Mouse (Mus musculus): ENCODE data around the gene Mypop.

The Mypop gene

GRCm38 (mm10) chr7:18990601-18991295 lies at the start of gene Mypop:
TSS of gene Mypop (plus strand) at chr7:18991245.
- in situ Hi-C loops (cut with MboI; ENCODE audit: unreplicated experiment in 2 of 2) = no loop called here

GRCm38 (mm10) chr7:18942376-18942775 lies 48.7 kb upstream of the Mypop start:
- in situ Hi-C loops (cut with MboI; ENCODE audit: unreplicated experiment in 2 of 2) = no loop called here

DNA sequence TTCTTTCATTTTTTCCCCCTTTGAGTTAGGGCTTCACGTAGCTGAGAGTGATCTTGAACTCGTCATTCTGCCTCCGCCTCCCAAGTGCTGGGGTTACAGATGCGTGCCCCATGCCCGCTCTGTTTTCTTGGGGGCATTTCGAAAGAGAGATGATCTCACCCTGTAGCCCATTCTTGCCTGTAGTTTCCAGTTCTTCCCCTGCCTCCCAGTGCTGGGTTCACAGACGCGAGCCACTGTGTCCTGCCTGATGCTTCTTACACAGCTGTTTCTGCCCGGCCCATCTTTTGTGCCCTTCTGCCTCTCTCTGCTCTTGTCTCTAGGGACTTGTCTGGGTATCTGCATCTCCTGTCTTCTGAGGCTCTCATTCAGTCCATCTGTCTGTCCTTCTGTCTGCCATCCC lies 48.2 kb upstream of the Mypop start:
- in situ Hi-C loops (cut with MboI; ENCODE audit: unreplicated experiment in 2 of 2) = no loop called here

DNA sequence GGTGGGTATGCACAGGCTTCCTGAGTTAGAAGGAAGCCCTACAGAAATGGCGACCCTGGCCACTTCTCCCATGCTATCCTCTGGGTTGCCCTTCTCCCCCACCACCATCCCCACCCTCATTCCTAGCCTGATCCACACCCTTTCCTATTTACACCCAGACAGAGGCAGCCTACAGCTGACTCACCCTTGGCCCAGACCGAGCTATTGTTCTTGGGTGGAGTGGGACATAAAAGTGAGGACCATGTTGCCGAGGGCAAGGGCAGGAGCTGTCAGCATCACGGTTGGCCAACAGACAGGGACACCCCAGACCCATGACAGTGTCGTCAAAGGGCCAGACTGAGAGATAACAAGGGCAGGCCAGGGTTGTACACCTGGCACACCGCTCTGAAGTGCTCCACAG lies 42.9 kb upstream of the Mypop start:
- in situ Hi-C loops (cut with MboI; ENCODE audit: unreplicated experiment in 2 of 2) = no loop called here

GRCm38 (mm10) chr7:18949781-18950522 lies 41.1 kb upstream of the Mypop start:
- in situ Hi-C loops (cut with MboI; ENCODE audit: unreplicated experiment in 2 of 2) = no loop called here

DNA sequence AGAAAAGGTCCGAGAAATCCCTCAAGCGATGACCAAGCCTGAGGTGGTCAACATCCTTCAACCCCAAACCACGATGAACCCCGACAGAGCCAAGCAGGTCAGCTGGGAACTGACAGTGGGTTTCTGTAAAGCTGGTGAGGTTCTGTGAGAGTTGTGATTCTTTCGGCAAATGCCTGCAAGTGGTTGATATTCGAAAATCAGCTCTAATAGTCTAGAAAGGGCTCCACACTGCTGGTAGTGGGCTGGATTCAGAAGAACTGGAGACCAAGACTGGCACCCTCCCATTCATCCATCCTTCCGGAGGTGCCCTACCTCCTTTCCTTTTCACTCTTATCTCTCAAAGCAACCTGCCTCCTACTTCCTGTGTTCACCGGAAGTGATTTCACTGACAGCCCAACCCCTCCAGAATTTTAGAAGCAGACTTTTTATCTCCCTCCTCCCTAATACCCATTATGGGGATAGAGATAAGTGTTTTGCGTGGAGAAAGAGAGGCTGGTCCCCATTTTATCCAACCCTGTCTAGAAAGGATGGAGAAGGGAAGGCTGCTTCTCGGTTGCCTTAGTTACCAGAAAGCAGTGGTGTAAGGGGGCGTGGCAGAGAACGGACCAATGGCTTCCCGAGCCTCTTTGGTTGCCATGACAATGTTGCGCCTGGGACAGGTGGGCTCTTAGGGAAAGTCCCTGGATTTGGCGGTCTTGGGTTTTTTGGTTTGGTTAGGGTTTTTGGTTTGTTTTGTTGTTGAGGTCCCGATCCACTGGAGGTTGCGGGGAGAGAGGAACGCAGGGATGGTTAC lies 40.3 kb upstream of the Mypop start:
- in situ Hi-C loops (cut with MboI; ENCODE audit: unreplicated experiment in 2 of 2) = no loop called here

GRCm38 (mm10) chr7:18951397-18951796 lies 39.6 kb upstream of the Mypop start:
- in situ Hi-C loops (cut with MboI; ENCODE audit: unreplicated experiment in 2 of 2) = no loop called here

DNA sequence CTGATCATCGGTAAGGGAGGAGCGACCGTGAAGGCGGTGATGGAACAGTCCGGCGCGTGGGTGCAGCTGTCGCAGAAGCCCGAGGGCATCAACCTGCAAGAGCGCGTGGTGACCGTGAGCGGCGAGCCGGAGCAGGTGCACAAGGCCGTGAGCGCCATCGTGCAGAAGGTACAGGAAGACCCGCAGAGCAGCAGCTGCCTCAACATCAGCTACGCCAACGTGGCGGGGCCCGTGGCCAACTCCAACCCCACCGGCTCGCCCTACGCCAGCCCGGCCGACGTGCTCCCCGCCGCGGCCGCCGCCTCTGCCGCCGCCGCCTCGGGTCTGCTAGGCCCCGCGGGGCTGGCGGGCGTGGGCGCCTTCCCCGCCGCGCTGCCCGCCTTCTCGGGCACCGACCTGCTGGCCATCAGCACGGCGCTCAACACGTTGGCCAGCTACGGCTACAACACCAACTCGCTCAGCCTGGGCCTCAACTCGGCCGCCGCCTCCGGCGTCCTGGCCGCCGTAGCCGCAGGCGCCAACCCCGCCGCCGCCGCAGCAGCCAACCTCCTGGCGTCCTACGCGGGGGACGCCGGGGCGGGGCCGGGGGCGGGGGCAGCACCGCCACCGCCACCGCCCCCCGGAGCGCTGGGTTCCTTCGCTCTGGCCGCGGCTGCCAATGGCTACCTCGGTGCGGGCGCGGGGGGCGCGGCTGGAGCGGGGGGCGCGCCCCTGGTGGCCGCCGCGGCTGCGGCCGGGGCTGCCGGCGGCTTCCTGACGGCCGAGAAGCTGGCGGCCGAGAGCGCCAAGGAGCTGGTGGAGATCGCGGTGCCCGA lies 33.3 kb upstream of the Mypop start:
- in situ Hi-C loops (cut with MboI; ENCODE audit: unreplicated experiment in 2 of 2) = no loop called here

DNA sequence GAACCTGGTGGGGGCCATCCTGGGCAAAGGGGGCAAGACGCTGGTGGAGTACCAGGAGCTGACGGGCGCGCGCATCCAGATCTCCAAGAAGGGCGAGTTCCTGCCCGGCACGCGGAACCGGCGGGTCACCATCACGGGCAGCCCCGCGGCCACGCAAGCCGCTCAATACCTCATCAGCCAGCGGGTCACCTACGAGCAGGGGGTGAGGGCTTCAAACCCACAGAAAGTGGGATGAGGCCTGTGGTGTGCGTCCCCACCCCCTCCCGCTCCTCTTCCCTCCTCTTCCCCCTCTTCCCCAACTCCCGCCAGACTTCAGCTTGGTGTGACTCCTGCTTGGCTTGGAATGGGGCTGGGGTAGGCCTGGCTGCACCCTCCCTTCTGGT lies 32.7 kb upstream of the Mypop start:
- in situ Hi-C loops (cut with MboI; ENCODE audit: unreplicated experiment in 2 of 2) = no loop called here

- in situ Hi-C loops (cut with MboI; ENCODE audit: unreplicated experiment in 2 of 2) = no loop called here
Observed at GRCm38 (mm10) chr7:18959446-18959845, 31.6 kb upstream of the Mypop start.

DNA sequence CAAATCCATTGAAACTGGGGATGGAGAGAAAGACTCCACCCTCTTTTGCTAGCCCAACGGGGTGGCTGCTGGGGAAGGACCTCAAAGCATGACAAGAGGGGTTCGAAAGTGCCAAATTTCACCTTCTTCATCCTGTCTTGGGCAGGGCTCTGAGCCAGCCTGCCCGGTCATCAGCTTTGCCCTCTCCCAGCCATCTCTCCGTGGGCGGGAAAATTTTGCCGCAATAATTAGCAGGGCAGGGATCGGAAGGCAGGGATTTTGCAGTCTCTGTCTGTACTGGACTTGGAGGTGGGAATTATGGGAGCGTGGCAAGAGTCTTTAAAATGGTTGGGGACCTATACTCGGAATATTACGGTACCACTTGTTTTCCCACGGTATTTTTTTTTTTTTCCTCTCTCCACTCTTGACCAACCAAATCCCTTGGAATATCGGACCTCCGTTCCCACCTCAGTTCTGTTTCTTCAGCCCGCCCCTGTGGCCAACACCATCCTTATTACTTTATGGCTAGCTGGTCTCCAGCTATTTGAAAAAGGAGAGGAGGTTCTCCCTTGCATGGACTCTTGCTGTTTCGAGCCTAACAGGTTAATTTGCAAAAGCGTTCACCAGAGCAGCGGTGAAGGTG lies 28.8 kb upstream of the Mypop start:
- in situ Hi-C loops (cut with MboI; ENCODE audit: unreplicated experiment in 2 of 2) = no loop called here

GRCm38 (mm10) chr7:18962795-18963194 lies 28.2 kb upstream of the Mypop start:
- in situ Hi-C loops (cut with MboI; ENCODE audit: unreplicated experiment in 2 of 2) = no loop called here

- in situ Hi-C loops (cut with MboI; ENCODE audit: unreplicated experiment in 2 of 2) = no loop called here
Observed at GRCm38 (mm10) chr7:18963294-18963843, 27.7 kb upstream of the Mypop start.

DNA sequence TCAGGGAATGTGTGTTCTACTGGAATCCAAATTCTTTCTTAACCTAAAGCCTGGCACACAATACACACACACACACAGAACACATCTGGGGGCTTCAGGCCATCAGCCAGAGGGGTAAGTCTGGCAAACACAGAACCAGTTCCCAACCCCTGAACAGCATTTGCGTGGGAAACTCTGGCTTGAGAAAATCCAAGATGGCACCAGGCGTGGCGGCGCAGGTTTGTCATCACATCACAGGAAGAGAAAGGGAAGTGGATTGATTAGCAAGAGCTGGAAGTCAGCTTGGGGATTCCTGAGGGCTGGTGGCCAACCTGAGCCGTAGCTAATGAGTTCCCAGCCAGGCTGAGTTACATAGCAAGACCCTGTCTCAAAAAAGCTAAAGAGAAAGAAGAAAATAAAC lies 25.7 kb upstream of the Mypop start:
- in situ Hi-C loops (cut with MboI; ENCODE audit: unreplicated experiment in 2 of 2) = no loop called here

DNA sequence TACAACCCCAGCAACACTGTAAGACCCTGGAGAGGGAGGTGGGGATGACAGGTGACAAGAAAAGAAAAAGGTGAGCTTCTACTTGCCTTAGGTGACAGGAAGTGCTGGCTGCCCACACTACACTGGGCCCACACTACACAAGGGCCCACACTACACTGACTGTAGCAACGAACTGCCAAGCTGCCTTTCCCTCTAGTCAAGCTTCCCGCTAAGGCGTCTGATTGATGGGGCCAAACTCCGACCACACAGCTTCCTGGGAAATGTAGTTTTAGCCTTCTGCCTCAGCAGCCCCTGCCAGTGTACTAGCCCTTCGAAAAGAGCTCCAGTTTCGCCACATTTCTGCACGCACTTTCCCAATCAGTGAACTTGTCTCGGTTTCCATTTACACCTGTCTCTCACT lies 23.4 kb upstream of the Mypop start:
- in situ Hi-C loops (cut with MboI; ENCODE audit: unreplicated experiment in 2 of 2) = no loop called here

- in situ Hi-C loops (cut with MboI; ENCODE audit: unreplicated experiment in 2 of 2) = no loop called here
Observed at GRCm38 (mm10) chr7:18970956-18971355, 20.1 kb upstream of the Mypop start.

DNA sequence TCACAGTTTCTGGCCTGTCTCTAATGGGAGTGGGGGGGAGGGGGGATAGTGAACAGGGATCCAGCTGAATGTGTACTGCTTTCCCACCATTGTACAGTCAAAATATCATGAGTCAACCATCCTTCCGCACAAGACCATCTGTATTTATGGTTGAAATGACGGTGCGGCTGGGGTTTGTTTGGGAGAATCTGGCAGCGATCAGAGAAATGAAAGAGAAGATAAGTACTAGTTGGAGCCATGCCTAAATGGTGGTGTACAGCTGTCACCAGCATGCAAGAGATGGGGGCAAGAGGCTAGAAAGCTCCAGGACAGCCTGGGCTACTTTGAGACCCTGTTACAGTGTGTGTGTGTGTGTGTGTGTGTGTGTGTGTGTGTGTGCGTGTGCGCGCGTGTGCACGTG lies 12.7 kb upstream of the Mypop start:
- in situ Hi-C loops (cut with MboI; ENCODE audit: unreplicated experiment in 2 of 2) = no loop called here

DNA sequence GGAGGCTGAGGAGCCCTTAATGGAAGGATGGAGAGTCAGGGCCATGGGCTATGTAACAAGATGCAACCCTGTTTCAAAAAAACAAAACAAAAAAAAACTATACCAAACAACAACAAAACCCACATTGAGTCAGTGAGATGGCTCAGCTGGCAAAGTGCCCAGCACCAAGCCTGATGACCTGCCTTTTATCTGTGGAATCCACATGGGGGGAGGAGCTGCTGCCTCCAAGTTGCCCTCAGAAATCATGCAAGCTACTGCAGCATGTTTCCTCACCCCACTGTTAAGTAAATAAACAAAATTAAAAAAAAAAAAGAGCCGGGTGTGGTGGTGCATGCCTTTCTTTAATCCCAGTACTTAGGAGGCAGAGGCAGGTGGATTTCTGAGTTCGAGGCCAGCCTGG lies 4.5 kb upstream of the Mypop start:
- in situ Hi-C loops (cut with MboI; ENCODE audit: unreplicated experiment in 2 of 2) = loop anchor here in 1 of 2 experiments (10.0 kb wide), 1 partner anchor 72 kb away; the partner anchor contains the start of gene Ccdc61

- in situ Hi-C loops (cut with MboI; ENCODE audit: unreplicated experiment in 2 of 2) = loop anchor here in 1 of 2 experiments (10.0 kb wide), 1 partner anchor 72 kb away; the partner anchor contains the start of gene Ccdc61
Observed at GRCm38 (mm10) chr7:18987100-18987499, 3.9 kb upstream of the Mypop start, which contains the start of gene Nanos2. TSS of gene Nanos2 (plus strand) at chr7:18987400.

- in situ Hi-C loops (cut with MboI; ENCODE audit: unreplicated experiment in 2 of 2) = loop anchor here in 1 of 2 experiments (10.0 kb wide), 1 partner anchor 73 kb away; the partner anchor contains the start of gene Ccdc61
Observed at GRCm38 (mm10) chr7:18987747-18988146, 3.3 kb upstream of the Mypop start.

All from v-Abl transformed pro-B cells (cell line).